Mouse (Mus musculus): ENCODE results near the gene Olfr794.

Olfr794 gene

DNA sequence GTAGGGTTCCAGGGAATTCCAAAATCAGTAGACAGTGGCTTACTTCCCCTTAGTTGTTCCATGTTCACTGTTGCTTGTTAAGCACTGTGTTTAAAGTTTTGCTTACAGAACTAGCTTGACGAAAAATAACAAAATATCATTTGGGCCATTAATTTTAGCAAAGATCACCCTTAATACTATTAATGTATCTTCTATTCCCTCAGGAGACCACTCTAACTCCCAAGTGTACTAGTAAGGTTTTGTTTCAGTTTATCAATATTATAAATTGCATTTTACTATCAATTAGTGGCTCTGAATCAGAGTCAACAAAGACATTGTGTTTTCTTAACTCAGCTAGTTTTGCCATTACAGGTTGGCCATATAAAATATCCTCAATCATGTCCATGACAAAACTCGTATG is at the start of gene Olfr794:
Gene Olfr794 (plus strand): TSS at position 301 of the 400 bp plus-strand sequence.
- DNase-seq: no peak

DNA sequence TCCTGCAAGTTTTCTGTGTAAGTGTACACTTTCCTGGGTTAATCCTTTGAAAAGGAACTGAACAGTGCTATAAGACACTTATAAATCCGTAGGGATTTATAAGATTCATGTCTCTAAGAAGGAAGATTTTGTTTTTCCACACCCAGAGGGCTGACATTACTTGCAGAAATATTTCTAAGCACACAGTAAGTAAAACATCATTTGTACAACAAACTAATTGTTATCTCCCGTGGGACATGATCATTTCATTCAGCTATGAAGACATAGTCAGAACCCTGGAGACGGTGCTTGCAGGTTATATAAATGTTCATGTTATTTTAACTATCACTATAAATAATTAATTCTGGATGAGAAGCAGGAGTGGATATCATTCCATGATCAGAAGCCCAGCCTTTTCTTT is 46.0 kb upstream of the Olfr794 start, which contains the start of gene Olfr791:
Gene Olfr791 (plus strand): TSS at position 301 of the 400 bp plus-strand sequence.
- no peak for DNase-seq

DNA sequence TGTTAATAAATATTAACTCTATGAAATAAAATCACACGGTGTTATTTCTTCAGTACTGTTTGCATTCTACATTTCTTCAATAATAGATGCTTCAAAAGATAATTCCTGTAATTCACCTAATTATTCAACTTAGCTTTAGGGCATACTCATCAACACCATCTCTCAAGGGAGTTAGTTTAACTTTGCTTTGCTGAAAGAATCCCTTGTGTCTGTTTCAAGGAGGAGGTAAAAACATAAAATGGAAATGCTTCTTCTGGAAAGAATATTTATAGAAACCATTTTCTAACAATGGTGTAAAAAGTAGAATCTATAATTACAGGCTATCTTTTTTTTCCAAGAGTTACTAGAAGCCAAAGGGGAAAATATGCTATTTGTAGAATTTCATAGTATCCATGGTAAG is 28.6 kb upstream of the Olfr794 start, which contains the start of gene Olfr792:
Gene Olfr792 (plus strand): TSS at position 301 of the 400 bp plus-strand sequence.
- DNase-seq: no peak

DNA sequence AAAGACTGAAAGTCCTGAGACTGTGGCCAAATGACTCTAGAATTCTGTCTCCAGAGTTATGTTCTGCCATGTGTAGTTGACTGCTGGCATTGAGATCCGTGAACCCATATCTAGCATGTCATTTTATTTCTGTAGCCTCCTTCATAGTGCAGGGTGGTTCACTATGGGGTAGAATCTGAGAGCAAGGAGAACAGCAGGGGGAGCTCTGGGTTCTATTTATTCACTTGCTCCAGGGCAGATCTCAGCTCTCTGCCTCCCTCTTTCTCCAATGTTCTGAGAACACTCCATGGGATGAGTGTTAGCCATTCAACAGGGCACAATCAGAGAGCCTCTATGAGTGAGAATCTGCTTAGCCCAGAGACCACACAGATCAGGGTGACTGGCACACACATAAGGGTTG is 18.1 kb upstream of the Olfr794 start:
- DNase-seq: no peak

DNA sequence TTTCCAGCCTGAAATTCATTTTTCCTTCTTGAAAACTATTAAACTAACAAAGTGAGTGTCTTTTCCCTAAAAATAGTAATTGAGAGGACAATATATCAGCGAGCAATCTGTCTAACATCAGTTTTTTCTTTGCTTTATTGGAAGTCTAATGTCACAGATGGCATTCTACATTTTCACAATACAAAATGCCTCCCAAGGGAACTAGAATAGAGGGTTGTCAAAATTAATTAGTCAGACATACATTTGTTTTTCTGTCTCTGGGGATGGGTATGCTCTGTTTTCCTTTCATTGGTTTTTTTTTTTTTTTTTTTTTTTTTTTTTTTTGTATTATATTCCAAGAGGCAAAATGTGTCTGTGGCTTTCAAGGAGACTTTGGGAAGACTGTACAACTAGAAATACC is 9.6 kb downstream of the Olfr794 start:
- no peak for DNase-seq

DNA sequence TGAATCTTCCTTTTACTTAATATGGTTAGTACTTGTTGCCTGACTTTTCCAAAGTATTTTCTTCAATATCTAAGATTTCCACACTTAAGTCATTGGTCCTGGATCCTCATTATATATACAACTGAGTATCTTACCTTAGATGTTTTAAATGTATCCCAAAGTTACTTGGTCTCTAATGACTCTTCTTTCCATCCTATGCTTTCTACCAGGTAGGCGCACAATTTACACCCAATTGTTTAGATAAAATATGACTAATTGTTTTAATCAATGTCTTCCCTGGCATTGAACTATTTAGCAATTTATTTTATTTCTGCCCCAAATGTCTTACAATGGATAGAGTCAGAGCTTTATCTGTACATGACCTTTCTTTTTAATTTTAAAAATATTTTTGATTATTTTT is 45.0 kb downstream of the Olfr794 start, which contains the start of gene Olfr796:
Gene Olfr796 (minus strand): TSS at position 101 of the 400 bp plus-strand sequence.
- no peak for DNase-seq

DNA sequence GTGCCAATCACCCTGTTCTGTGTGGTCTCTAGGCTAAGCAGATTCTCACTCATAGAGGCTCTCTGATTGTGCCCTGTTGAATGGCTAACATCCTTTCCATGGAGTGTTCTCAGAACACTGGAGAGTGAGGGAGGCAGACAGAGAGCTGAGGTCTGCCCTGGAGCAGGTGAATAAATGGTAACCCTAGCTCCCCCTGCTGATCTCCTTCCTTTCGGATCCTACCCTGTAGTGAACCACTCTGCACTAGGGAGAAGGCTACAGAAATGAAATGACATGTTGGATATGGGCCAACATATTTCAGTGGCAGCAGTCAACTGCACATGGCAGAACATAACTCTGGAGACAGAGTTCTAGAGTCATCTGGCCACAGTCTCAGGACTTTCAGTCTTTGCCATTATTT is 54.3 kb downstream of the Olfr794 start:
- DNase-seq: no peak
